In genomic region chr3:30766177-30766576, GRCm38 (mm10) we compare ENCODE assay signal across 9 mouse cellular contexts. TPM values are rescaled to one million over a fixed set of nuclear protein-coding genes. Genes with fewer than 3 reads are reported as not detected.
DNase-seq lines count a peak whose midpoint lies in the region; ATAC-seq and TF ChIP-seq lines count a peak whose summit lies in the region.
"Had no signal": no experiment of that assay in that cellular context is flagged by ENCODE, and none has a peak within 500 bp of the region (broad histone marks: within the 10 kb centered on the region; RNA-seq: fewer than 3 reads in every experiment).

No protein-coding gene starts in this region.

- H3K4me2 ChIP-seq in heart, embryonic 16.5 days (ENCODE audit: low read depth, low read length) = peak overlapping the region; percentile 40
- H3K4me2 ChIP-seq in liver, embryonic 11.5 days = peak overlapping the region; percentile 55
- no peak overlapping the region for H3K4me2 ChIP-seq in stomach, embryonic 15.5 days
- H3K4me2 ChIP-seq: hindbrain, embryonic 14.5 days had no signal

- H3K4me1 ChIP-seq in heart, embryonic 16.5 days (ENCODE audit: control insufficient read depth, insufficient read depth, low read length) = peaks cover 9% of the 10 kb centered on the region
- peaks cover 19% of the 10 kb centered on the region for H3K4me1 ChIP-seq in liver, embryonic 11.5 days (replicated peaks; ENCODE audit: control insufficient read depth, insufficient read depth, low read length)
- 0 out of 2 replicates have a peak, but pooled peaks cover 9% of the 10 kb centered on the region for H3K4me1 ChIP-seq in stomach, embryonic 15.5 days

- no peak overlapping the region for H3K9ac ChIP-seq in heart, embryonic 16.5 days (ENCODE audit: low read length)
- H3K9ac ChIP-seq in liver, embryonic 11.5 days (ENCODE audit: low read depth, low read length) = peak overlapping the region; percentile 2; the same call in 1 of the 2 replicates
- H3K9ac ChIP-seq in stomach, embryonic 15.5 days = no peak overlapping the region
- H3K9ac ChIP-seq: hindbrain, embryonic 14.5 days had no signal

- 22% methylated on average over 7 of the region's 7 CpGs for WGBS in heart, embryonic 16.5 days
- WGBS in liver, embryonic 11.5 days = 36% methylated on average over 7 of the region's 7 CpGs
- 56% methylated on average over 7 of the region's 7 CpGs for WGBS in stomach, embryonic 15.5 days

- intact Hi-C loops in heart, postnatal 25 days (cut with DNase I) = no loop called here

- no peaks in the 10 kb centered on the region for H3K36me3 ChIP-seq in heart, embryonic 16.5 days (ENCODE audit: control insufficient read depth, insufficient read depth)
- no peaks in the 10 kb centered on the region for H3K36me3 ChIP-seq in liver, embryonic 11.5 days (ENCODE audit: control insufficient read depth, insufficient read depth, low read length)
- H3K36me3 ChIP-seq in stomach, embryonic 15.5 days = no peaks in the 10 kb centered on the region

- DNase-seq in heart, adult 18-20 months = peak; percentile 26 to 39
- DNase-seq in heart, postnatal 25 days (ENCODE audit: low spot score) = no peak
- peak; percentile 39 for DNase-seq in liver, embryonic 11.5 days (ENCODE audit: low spot score)
- no peak for DNase-seq in testis, postnatal 10 days (ENCODE audit: low spot score)
- DNase-seq in right cerebral cortex, postnatal 14 days = no peak
- no peak for DNase-seq in layer of hippocampus, adult 2 months (ENCODE audit: low spot score in 2 of 2)

- H3K27me3 ChIP-seq in heart, embryonic 16.5 days (ENCODE audit: control insufficient read depth, insufficient read depth, low read length) = no peaks in the 10 kb centered on the region
- H3K27me3 ChIP-seq in liver, embryonic 11.5 days (replicated peaks; ENCODE audit: control insufficient read depth, insufficient read depth, low read length) = no peaks in the 10 kb centered on the region
- no peaks in the 10 kb centered on the region for H3K27me3 ChIP-seq in stomach, embryonic 15.5 days (replicated peaks)

- no peak for TF ChIP-seq CTCF in layer of hippocampus, adult 2 months (conservative IDR thresholded peaks at IDR 0.05)

- no peak overlapping the region for H3K4me3 ChIP-seq in heart, embryonic 16.5 days (ENCODE audit: low read length)
- H3K4me3 ChIP-seq in liver, embryonic 11.5 days (ENCODE audit: low read depth, low read length) = no peak overlapping the region
- H3K4me3 ChIP-seq in stomach, embryonic 15.5 days (replicated peaks) = no peak overlapping the region
- H3K4me3 ChIP-seq in layer of hippocampus, adult 2 months = no peak overlapping the region

- peak overlapping the region; percentile 37; the same call in 1 of the 2 replicates for H3K27ac ChIP-seq in heart, embryonic 16.5 days (ENCODE audit: low read length)
- H3K27ac ChIP-seq in liver, embryonic 11.5 days (ENCODE audit: low read depth, low read length) = peak overlapping the region; percentile 71
- H3K27ac ChIP-seq in stomach, embryonic 15.5 days = peak overlapping the region; percentile 21; the same call in 1 of the 2 replicates
- H3K27ac ChIP-seq in layer of hippocampus, adult 2 months = no peak overlapping the region
- H3K27ac ChIP-seq: hindbrain, embryonic 14.5 days had no signal

- peak; percentile 78 for ATAC-seq in heart, embryonic 16.5 days (replicated peaks; ENCODE audit: extremely low read depth, insufficient read depth, low FRiP score)
- peak; percentile 78 for ATAC-seq in liver, embryonic 11.5 days (replicated peaks; ENCODE audit: low FRiP score)
- ATAC-seq in stomach, embryonic 15.5 days (ENCODE audit: insufficient read depth, low FRiP score, low read depth) = peak; percentile 82

- no peaks in the 10 kb centered on the region for H3K9me3 ChIP-seq in heart, embryonic 16.5 days (replicated peaks; ENCODE audit: control insufficient read depth, low read length)
- H3K9me3 ChIP-seq in liver, embryonic 11.5 days (ENCODE audit: control insufficient read depth, low read length) = no peaks in the 10 kb centered on the region
- H3K9me3 ChIP-seq in stomach, embryonic 15.5 days = no peaks in the 10 kb centered on the region

RNA-seq across cellular contexts. Expression of gene Samd7, which starts 20.1 kb away (rescaled TPM):
- not detected for total RNA-seq in heart, adult 18-20 months (2021)
- not detected for total RNA-seq in heart, postnatal 25 days (2021)
- not detected in 2 replicates for polyA plus RNA-seq in heart, embryonic 16.5 days (2015; fragmentation: Nextera tagmentation; extraction: Ambion mirVana)
- polyA plus RNA-seq in liver, embryonic 11.5 days (2014; fragmentation: Nextera tagmentation; extraction: Ambion mirVana) = not detected in 2 replicates
- not detected in 2 replicates for polyA plus RNA-seq in stomach, embryonic 15.5 days (2015; fragmentation: Nextera tagmentation; extraction: Ambion mirVana)
- total RNA-seq in layer of hippocampus, adult 2 months (2021) = not detected
- polyA plus RNA-seq: hindbrain, embryonic 14.5 days had no signal

RNA-seq across cellular contexts. Expression of gene Sec62, which starts 26.5 kb away (rescaled TPM):
- 10 to 100 TPM; 39.6 TPM for total RNA-seq in heart, adult 18-20 months (2021)
- 10 to 100 TPM; 39.3 to 41.5 TPM for total RNA-seq in heart, postnatal 25 days (2021)
- 38.9 and 45.8 TPM in 2 replicates for polyA plus RNA-seq in heart, embryonic 16.5 days (2015; fragmentation: Nextera tagmentation; extraction: Ambion mirVana)
- polyA plus RNA-seq in liver, embryonic 11.5 days (2014; fragmentation: Nextera tagmentation; extraction: Ambion mirVana) = 64.8 and 73.5 TPM in 2 replicates
- polyA plus RNA-seq in stomach, embryonic 15.5 days (2015; fragmentation: Nextera tagmentation; extraction: Ambion mirVana) = 78.6 and 86.7 TPM in 2 replicates
- 10 to 100 TPM; 90.1 to 96.4 TPM for total RNA-seq in layer of hippocampus, adult 2 months (2021)

Comparison
In these comparisons a context has a peak if more than half of its experiments do, and no peak if none do; other contexts are left out.
1. DNase-seq: peak in heart, adult 18-20 months (2 of 2) and liver, embryonic 11.5 days (single experiment); none in heart, postnatal 25 days (single experiment), testis, postnatal 10 days (single experiment), right cerebral cortex, postnatal 14 days (single experiment) and layer of hippocampus, adult 2 months (0 of 2).
2. Peak in every context shown above with its lines, with median percentiles within 50 percentile points of each other: ATAC-seq.